Mouse (Mus musculus) naive thymus-derived CD4-positive, alpha-beta T cell, adult 2 months (primary cell): ENCODE measurements around the gene Pde4c.

Experiments
- DNase-seq: peaks from one replicate; pipeline ENCODE4 v3.0.0-alpha.2; 2011; ENCODE audit warnings: low read depth

Pde4c gene

GRCm38 (mm10) chr8:70720739-70721138 is 2.8 kb upstream of the Pde4c start:
- peak; percentile 90 for DNase-seq

GRCm38 (mm10) chr8:70721601-70722000 is 1.9 kb upstream of the Pde4c start:
- no peak for DNase-seq

- no peak for DNase-seq
Observed at GRCm38 (mm10) chr8:70724216-70724615, 696 bp downstream of the Pde4c start.

- no peak for DNase-seq
Observed at GRCm38 (mm10) chr8:70725792-70726447, 2.4 kb downstream of the Pde4c start.

- DNase-seq = no peak
Observed at GRCm38 (mm10) chr8:70726721-70727120, 3.2 kb downstream of the Pde4c start.

GRCm38 (mm10) chr8:70729808-70730475 is 6.4 kb downstream of the Pde4c start:
- peak; percentile 64 for DNase-seq

GRCm38 (mm10) chr8:70730956-70731355 is 7.4 kb downstream of the Pde4c start:
- DNase-seq = no peak

GRCm38 (mm10) chr8:70737705-70738104 is 14.2 kb downstream of the Pde4c start:
- DNase-seq = no peak

GRCm38 (mm10) chr8:70738211-70738610 is 14.7 kb downstream of the Pde4c start:
- no peak for DNase-seq

- no peak for DNase-seq
Observed at GRCm38 (mm10) chr8:70741661-70742060, 18.1 kb downstream of the Pde4c start.

GRCm38 (mm10) chr8:70742176-70742575 is 18.7 kb downstream of the Pde4c start:
- no peak for DNase-seq

- peak; percentile 51 for DNase-seq
Observed at GRCm38 (mm10) chr8:70742981-70743655, 19.6 kb downstream of the Pde4c start.

GRCm38 (mm10) chr8:70743656-70744590 is 20.4 kb downstream of the Pde4c start:
- peak; percentile 66 for DNase-seq

- DNase-seq = peak; percentile 47
Observed at GRCm38 (mm10) chr8:70744806-70745205, 21.3 kb downstream of the Pde4c start.

GRCm38 (mm10) chr8:70745691-70746220 is 22.2 kb downstream of the Pde4c start:
- no peak for DNase-seq

GRCm38 (mm10) chr8:70746676-70747075 is 23.2 kb downstream of the Pde4c start:
- no peak for DNase-seq

- no peak for DNase-seq
Observed at GRCm38 (mm10) chr8:70747211-70747890, 23.8 kb downstream of the Pde4c start.

GRCm38 (mm10) chr8:70748246-70749096 is 25.0 kb downstream of the Pde4c start:
- DNase-seq = no peak

- no peak for DNase-seq
Observed at GRCm38 (mm10) chr8:70749097-70749674, 25.7 kb downstream of the Pde4c start.

- no peak for DNase-seq
Observed at GRCm38 (mm10) chr8:70750128-70750680, 26.7 kb downstream of the Pde4c start.
